ENCODE assay signal across 9 mouse cellular contexts in the genomic region with DNA sequence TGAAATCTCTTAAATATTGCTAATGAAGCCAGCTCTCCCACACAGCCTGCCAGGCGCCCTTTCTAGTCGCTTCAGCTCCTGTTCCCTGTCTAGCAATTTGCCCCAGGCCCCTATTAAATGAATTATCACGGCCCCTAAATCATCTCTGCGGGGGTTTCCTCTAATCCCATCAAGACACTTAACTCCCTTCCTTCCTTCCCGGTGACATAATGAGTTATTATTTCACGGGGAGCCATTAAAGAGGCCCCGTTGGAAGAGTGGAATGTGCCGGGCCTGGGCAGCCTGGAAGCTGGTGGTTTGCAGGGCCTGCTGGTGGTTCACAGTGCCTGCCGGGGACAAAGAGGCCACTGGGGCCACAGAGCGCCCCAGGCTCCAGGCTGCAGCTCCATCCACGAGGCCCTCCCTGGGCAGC.
DNase-seq lines count a peak whose midpoint lies in the region; ATAC-seq and TF ChIP-seq lines count a peak whose summit lies in the region.
"Had no signal": no experiment of that assay in that cellular context is flagged by ENCODE, and none has a peak within 500 bp of the region (broad histone marks: within the 10 kb centered on the region; RNA-seq: fewer than 3 reads in every experiment).

No protein-coding gene starts in this region.

- peaks cover 18% of the 10 kb centered on the region for H3K4me1 ChIP-seq in forebrain, embryonic 13.5 days
- H3K4me1 ChIP-seq in limb, embryonic 14.5 days (ENCODE audit: control insufficient read depth, insufficient read depth, low read length): peaks cover 20% of the 10 kb centered on the region
- peaks cover 5% of the 10 kb centered on the region; the same call in 1 of the 2 replicates for H3K4me1 ChIP-seq in intestine, embryonic 15.5 days (replicated peaks)

- no peaks in the 10 kb centered on the region for H3K9me3 ChIP-seq in forebrain, embryonic 13.5 days (replicated peaks)
- no peaks in the 10 kb centered on the region for H3K9me3 ChIP-seq in limb, embryonic 14.5 days (ENCODE audit: control insufficient read depth, low read length)
- no peaks in the 10 kb centered on the region for H3K9me3 ChIP-seq in intestine, embryonic 15.5 days

- peak; percentile 4 for DNase-seq in kidney, postnatal 14 days
- no peak for DNase-seq in kidney, adult 18-20 months
- peak; percentile 43 for DNase-seq in limb, embryonic 14.5 days (ENCODE audit: low spot score)
- peak; percentile 45 for DNase-seq in testis, postnatal 10 days (ENCODE audit: low spot score)
- DNase-seq in B cell, adult 2 months: no peak
- DNase-seq in left cerebral cortex, postnatal 25 days (ENCODE audit: low spot score in 2 of 2): no peak
- DNase-seq: lung, adult 18-20 months had no signal

- ATAC-seq in forebrain, embryonic 13.5 days: peak; percentile 62; the same call in 1 of the 2 replicates
- peak; percentile 62 for ATAC-seq in limb, embryonic 14.5 days (ENCODE audit: low FRiP score, low read depth)
- ATAC-seq in intestine, embryonic 15.5 days: no peak

- no peaks in the 10 kb centered on the region for H3K36me3 ChIP-seq in forebrain, embryonic 13.5 days (ENCODE audit: poor library complexity, severe bottlenecking)
- H3K36me3 ChIP-seq in limb, embryonic 14.5 days (ENCODE audit: control insufficient read depth, insufficient read depth, low read length): no peaks in the 10 kb centered on the region
- no peaks in the 10 kb centered on the region for H3K36me3 ChIP-seq in intestine, embryonic 15.5 days

- intact Hi-C loops in left cerebral cortex, postnatal 25 days (cut with DNase I): no loop called here

- whole genome bisulfite sequencing in forebrain, embryonic 13.5 days: 2% methylated on average over 11 of the region's 11 CpGs
- 5% methylated on average over 11 of the region's 11 CpGs for WGBS in limb, embryonic 14.5 days
- WGBS in intestine, embryonic 15.5 days: 17% methylated on average over 11 of the region's 11 CpGs

- TF ChIP-seq POLR2A in limb, embryonic 14.5 days (IDR thresholded peaks at IDR 0.05; ENCODE audit: borderline replicate concordance, extremely low read depth, insufficient read depth, insufficient read length): no peak

- no peak overlapping the region for H3K4me2 ChIP-seq in forebrain, embryonic 13.5 days
- H3K4me2 ChIP-seq in limb, embryonic 14.5 days (replicated peaks; ENCODE audit: low read depth, low read length, severe bottlenecking): peak overlapping the region; percentile 17; the same call in 1 of the 2 replicates
- no peak overlapping the region for H3K4me2 ChIP-seq in intestine, embryonic 15.5 days (replicated peaks)

- H3K27ac ChIP-seq in forebrain, embryonic 13.5 days: no peak overlapping the region; the same call in 1 of the 2 replicates
- H3K27ac ChIP-seq in limb, embryonic 14.5 days (replicated peaks; ENCODE audit: low read depth, low read length): no peak overlapping the region
- H3K27ac ChIP-seq in intestine, embryonic 15.5 days: no peak overlapping the region

- H3K4me3 ChIP-seq in forebrain, embryonic 13.5 days: no peak overlapping the region
- no peak overlapping the region for H3K4me3 ChIP-seq in limb, embryonic 14.5 days (replicated peaks; ENCODE audit: low read length)
- H3K4me3 ChIP-seq in intestine, embryonic 15.5 days (replicated peaks): no peak overlapping the region

- no peak overlapping the region for H3K9ac ChIP-seq in forebrain, embryonic 13.5 days
- no peak overlapping the region for H3K9ac ChIP-seq in limb, embryonic 14.5 days (ENCODE audit: low read depth, low read length, severe bottlenecking)
- no peak overlapping the region for H3K9ac ChIP-seq in intestine, embryonic 15.5 days

- peaks cover 90% of the 10 kb centered on the region for H3K27me3 ChIP-seq in forebrain, embryonic 13.5 days
- peaks cover 5% of the 10 kb centered on the region; the same call in 1 of the 2 replicates for H3K27me3 ChIP-seq in limb, embryonic 14.5 days (ENCODE audit: control insufficient read depth, insufficient read depth, low read length)
- no peaks in the 10 kb centered on the region for H3K27me3 ChIP-seq in intestine, embryonic 15.5 days (replicated peaks)

Comparison
In these comparisons a context has a peak if more than half of its experiments do, and no peak if none do; other contexts are left out.
1. DNase-seq: peak in kidney, postnatal 14 days (single experiment), limb, embryonic 14.5 days (single experiment) and testis, postnatal 10 days (single experiment); none in kidney, adult 18-20 months (single experiment), B cell, adult 2 months (0 of 2) and left cerebral cortex, postnatal 25 days (0 of 2).